Mouse (Mus musculus) yolk sac, embryonic 10.5 days (tissue): Measurements from ENCODE around the gene Olfr709-ps1.
"Not testable (repeated sequence)": the region's sequence is repeated elsewhere in the genome, so short reads cannot be mapped to it uniquely, and the experiment has no call there.

Experiments
- DNase-seq: peaks from one replicate; pipeline ENCODE4 v3.0.0-alpha.2; 2017; ENCODE audit warnings: low spot score

Olfr709-ps1 gene

GRCm38 (mm10) chr7:106932119-106932518 lies at the start of gene Olfr709-ps1:
Olfr709-ps1 (minus strand) TSS chr7:106932219.
- DNase-seq = no peak

DNA sequence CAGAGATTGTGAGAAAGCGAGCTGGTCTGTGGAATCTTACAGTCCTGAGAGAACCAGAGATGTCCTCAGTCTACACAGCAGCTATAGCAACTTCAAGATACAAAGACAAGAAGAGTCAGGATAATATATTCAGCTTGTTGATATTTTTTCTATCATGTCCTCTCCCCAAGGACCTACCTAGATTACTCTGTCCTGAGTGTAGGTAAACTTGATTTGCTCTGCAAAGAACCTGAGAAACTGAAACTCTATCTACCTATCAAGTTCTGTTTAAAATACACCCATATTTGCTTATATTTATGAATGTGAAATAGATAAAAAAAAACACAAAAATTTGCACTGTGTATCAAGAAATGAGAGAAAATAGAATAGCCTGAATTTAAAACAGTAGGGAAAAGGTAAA lies 43.3 kb upstream of the Olfr709-ps1 start, which contains the start of gene Olfr711:
Olfr711 (minus strand) TSS at position 101 of the 400 bp plus-strand sequence.
- DNase-seq = no peak

DNA sequence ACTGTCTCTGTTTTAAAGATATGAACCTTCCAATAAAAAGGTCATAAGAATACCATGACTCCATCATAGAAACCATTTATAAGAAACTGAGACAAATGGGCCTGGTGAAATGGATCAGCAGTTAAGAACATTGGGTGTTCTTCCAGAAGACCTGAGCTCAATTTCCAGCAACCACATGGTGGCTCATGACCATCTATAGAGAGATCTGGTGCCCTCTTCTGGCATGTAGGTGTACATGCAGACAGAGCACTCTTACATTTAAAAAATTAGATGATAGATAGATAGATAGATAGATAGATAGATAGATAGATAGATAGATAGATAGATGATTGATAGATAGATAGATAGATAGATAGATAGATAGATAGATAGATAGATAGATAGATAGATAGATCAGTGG lies 35.5 kb upstream of the Olfr709-ps1 start:
- not testable (repeated sequence) for DNase-seq

DNA sequence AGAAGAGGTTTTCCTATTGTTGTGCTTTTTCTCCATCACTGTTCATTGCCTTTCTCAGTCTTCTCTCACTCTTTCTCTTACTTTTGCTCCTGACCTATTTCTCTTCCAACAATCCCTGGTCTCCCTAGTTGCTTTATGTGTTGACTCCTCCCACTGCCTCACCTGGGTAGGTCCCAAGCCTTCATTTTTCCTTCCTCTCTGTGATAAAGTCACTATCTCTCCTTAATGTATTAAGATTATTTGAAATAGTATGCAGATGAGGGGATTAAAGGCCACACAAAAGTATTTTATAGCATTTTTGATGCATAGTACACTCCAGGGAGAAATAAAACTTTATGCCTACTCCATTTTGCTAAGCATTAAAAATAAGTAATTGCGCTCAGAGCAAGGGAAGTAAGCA lies 31.8 kb upstream of the Olfr709-ps1 start, which contains the start of gene Olfr6:
Olfr6 (minus strand) TSS at position 101 of the 400 bp plus-strand sequence.
- no peak for DNase-seq

GRCm38 (mm10) chr7:106948212-106948611 lies 16.2 kb upstream of the Olfr709-ps1 start, which contains the start of gene Olfr710:
Olfr710 (minus strand) TSS chr7:106948312.
- DNase-seq = no peak

GRCm38 (mm10) chr7:106920961-106921360 lies 11.1 kb downstream of the Olfr709-ps1 start:
- not testable (repeated sequence) for DNase-seq

DNA sequence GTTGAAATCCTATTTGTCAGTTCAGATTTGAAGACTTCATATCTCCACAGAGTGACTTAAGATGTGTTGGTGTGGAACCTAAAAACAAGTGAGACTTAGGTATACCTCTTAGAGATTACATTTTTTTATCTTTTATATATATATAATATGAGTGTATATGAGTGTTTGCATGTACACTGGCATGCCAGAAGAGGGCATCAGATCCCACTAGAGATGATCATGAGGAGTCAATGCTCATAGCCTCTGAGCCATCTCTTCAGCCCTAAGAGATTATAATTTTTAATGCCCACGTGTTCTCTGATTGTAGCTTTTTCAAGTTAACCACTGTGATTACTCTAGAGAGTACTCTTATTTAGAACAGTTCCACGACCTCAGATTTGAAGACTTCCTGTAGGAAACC lies 24.3 kb downstream of the Olfr709-ps1 start, which contains the start of gene Olfr1532-ps1:
Olfr1532-ps1 (plus strand) TSS at position 326 of the 400 bp plus-strand sequence.
- DNase-seq = no peak

GRCm38 (mm10) chr7:106901141-106901540 lies 30.9 kb downstream of the Olfr709-ps1 start, which contains the start of gene Olfr707:
Olfr707 (minus strand) TSS chr7:106901241.
- not testable (repeated sequence) for DNase-seq

- DNase-seq = no peak
Measured at GRCm38 (mm10) chr7:106888062-106888461, 44.0 kb downstream of the Olfr709-ps1 start, which contains the start of gene Olfr706. Olfr706 (minus strand) TSS chr7:106888162.

DNA sequence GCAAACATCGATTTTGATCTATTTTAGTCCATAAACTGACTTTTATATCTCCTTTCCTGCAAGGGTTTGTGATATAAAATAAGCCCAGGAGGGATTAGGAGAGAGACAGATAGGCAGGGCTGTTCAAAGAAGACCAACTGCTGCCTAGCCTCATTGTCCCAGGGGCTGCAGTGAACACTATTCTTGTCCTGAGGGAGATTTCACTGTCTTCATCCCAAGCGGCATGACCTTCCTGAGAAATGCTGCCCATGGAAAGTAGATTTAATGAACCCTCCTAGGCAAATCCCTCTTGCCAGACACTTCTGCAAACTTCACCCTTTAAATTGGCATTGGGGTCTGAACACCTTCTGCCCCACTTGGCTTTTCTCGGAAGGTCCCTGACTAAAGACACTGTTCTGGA lies 55.2 kb downstream of the Olfr709-ps1 start, which contains the start of gene Olfr705:
Olfr705 (minus strand) TSS at position 101 of the 400 bp plus-strand sequence.
- DNase-seq = no peak
